Mouse (Mus musculus): ENCODE measurements around the gene Gm20716. TPM values are rescaled to one million over a fixed set of nuclear protein-coding genes. Genes with fewer than 3 reads are reported as not detected.

Gene Gm20716
- polyA plus RNA-seq, 1 experiment from 2014 or later: 23.1 TPM

- DNase-seq (no peak), ATAC-seq (ENCODE audit: insufficient read depth) (peak; percentile 10; the same call in 1 of the 2 replicates)
- no peaks in the 10 kb centered on the region for H3K9me3 ChIP-seq (ENCODE audit: low read depth, low read length)
- no peaks in the 10 kb centered on the region for H3K27me3 ChIP-seq (ENCODE audit: insufficient read depth, low read length)
- H3K27ac ChIP-seq (ENCODE audit: low read depth): peak overlapping the region; percentile 99
- H3K9ac ChIP-seq: peak overlapping the region; percentile 100
- H3K4me3 ChIP-seq (ENCODE audit: low read depth, low read length): peak overlapping the region; percentile 98
- H3K4me2 ChIP-seq: peak overlapping the region; percentile 82
- peaks cover 8% of the 10 kb centered on the region; the same call in 1 of the 2 replicates for H3K4me1 ChIP-seq (ENCODE audit: insufficient read depth)
- WGBS: under 1% methylated on average over 48 of the region's 49 CpGs
- no peak for TF ChIP-seq CTCF (IDR thresholded peaks at IDR 0.05; ENCODE audit: low read depth)
- H3K36me3 ChIP-seq (ENCODE audit: insufficient read depth): peaks cover 52% of the 10 kb centered on the region
Observed at GRCm38 (mm10) chr2:168205681-168206631, 24.2 kb downstream of the Gm20716 start.

DNA sequence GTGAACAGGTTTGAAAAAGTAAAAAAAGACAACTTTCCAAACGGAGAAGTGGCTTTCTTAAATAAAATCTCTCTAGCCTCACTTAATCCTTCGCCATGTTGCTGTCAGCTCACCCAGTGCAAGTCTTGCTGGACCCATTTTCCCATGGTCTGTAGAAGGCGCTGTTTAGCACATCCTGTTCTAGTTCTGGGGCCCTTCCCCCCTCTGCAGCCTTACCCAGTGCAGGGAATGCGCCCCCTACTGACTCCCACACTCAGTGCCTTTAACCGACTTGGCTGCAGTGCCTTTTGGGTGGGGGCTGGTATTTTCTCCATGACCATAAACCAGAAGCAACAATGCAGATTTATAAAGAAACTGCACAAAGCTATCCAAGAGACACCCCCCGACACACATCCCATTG lies 24.9 kb downstream of the Gm20716 start:
- Histone ChIP-seq H3K27ac (ENCODE audit: low read depth) (peak overlapping the region; percentile 99; the same call in 1 of the 2 replicates), H3K9ac (peak overlapping the region; percentile 100), H3K36me3 (ENCODE audit: insufficient read depth) (peaks cover 47% of the 10 kb centered on the region), H3K4me2 (peak overlapping the region; percentile 82), H3K4me1 (ENCODE audit: insufficient read depth) (peaks cover 8% of the 10 kb centered on the region; the same call in 1 of the 2 replicates), H3K4me3 (ENCODE audit: low read depth, low read length) (peak overlapping the region; percentile 98), H3K27me3 (ENCODE audit: insufficient read depth, low read length) (no peaks in the 10 kb centered on the region), H3K9me3 (ENCODE audit: low read depth, low read length) (no peaks in the 10 kb centered on the region)
- ATAC-seq (ENCODE audit: insufficient read depth): peak; percentile 25
- 3% methylated on average over 6 of the region's 6 CpGs for WGBS
- peak; percentile 99 for TF ChIP-seq CTCF (IDR thresholded peaks at IDR 0.05; ENCODE audit: low read depth)
- DNase-seq: peak; percentile 96

DNA sequence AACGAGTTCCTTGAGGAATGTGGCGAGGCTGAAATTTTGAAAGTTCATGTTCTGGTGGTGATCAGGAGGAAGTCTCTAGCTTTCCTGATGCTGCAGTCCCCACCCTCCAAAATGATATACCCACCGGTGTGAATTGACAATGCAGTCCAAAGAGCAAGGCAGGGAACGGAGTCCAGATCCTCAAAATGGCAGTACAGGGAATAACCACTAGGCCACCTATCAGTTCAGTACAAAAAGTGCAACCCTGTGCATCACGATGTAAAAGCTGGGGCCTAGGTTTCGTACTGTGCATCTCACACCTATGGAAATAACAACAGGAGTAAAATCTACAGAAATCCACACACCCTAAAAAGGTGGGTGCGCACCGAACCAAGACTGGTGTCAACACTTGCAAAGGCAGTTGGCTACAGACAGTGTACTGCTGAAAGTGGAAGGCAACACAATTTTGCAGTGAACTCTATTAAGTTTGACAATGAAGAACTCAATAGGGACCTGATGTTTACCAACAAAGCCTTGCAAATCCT lies 25.6 kb downstream of the Gm20716 start:
- H3K9me3 ChIP-seq (ENCODE audit: low read depth, low read length): no peaks in the 10 kb centered on the region
- DNase-seq: no peak
- peak overlapping the region; percentile 100; the same call in 1 of the 2 replicates for H3K9ac ChIP-seq
- ATAC-seq (ENCODE audit: insufficient read depth): no peak
- H3K4me1 ChIP-seq (ENCODE audit: insufficient read depth): peaks cover 8% of the 10 kb centered on the region
- peak overlapping the region; percentile 98 for H3K4me3 ChIP-seq (ENCODE audit: low read depth, low read length)
- H3K36me3 ChIP-seq (ENCODE audit: insufficient read depth): peaks cover 42% of the 10 kb centered on the region
- no peak overlapping the region for H3K27ac ChIP-seq (ENCODE audit: low read depth)
- 73% methylated on average over 8 of the region's 8 CpGs for WGBS
- H3K4me2 ChIP-seq: peak overlapping the region; percentile 82
- peak; percentile 36 for TF ChIP-seq CTCF (IDR thresholded peaks at IDR 0.05; ENCODE audit: low read depth)
- no peaks in the 10 kb centered on the region for H3K27me3 ChIP-seq (ENCODE audit: insufficient read depth, low read length)

GRCm38 (mm10) chr2:168200014-168200691 lies 30.0 kb downstream of the Gm20716 start:
- DNase-seq (no peak), ATAC-seq (ENCODE audit: insufficient read depth) (no peak)
- no peak for TF ChIP-seq CTCF (IDR thresholded peaks at IDR 0.05; ENCODE audit: low read depth)
- H3K27me3 ChIP-seq (ENCODE audit: insufficient read depth, low read length): no peaks in the 10 kb centered on the region
- H3K4me2 ChIP-seq: no peak overlapping the region
- H3K9me3 ChIP-seq (ENCODE audit: low read depth, low read length): no peaks in the 10 kb centered on the region
- H3K4me3 ChIP-seq (ENCODE audit: low read depth, low read length): no peak overlapping the region
- H3K36me3 ChIP-seq (ENCODE audit: insufficient read depth): peaks cover 61% of the 10 kb centered on the region
- H3K4me1 ChIP-seq (ENCODE audit: insufficient read depth): peaks cover 10% of the 10 kb centered on the region; the same call in 1 of the 2 replicates
- 66% methylated on average over 4 of the region's 5 CpGs for WGBS
- no peak overlapping the region for H3K9ac ChIP-seq
- no peak overlapping the region for H3K27ac ChIP-seq (ENCODE audit: low read depth)

- Histone ChIP-seq H3K4me1 (ENCODE audit: insufficient read depth) (peaks cover 6% of the 10 kb centered on the region; the same call in 1 of the 2 replicates), H3K9ac (no peak overlapping the region), H3K4me3 (ENCODE audit: low read depth, low read length) (no peak overlapping the region), H3K27me3 (ENCODE audit: insufficient read depth, low read length) (no peaks in the 10 kb centered on the region), H3K4me2 (peak overlapping the region; percentile 25; the same call in 1 of the 2 replicates), H3K36me3 (ENCODE audit: insufficient read depth) (peaks cover 58% of the 10 kb centered on the region), H3K27ac (ENCODE audit: low read depth) (no peak overlapping the region), H3K9me3 (ENCODE audit: low read depth, low read length) (no peaks in the 10 kb centered on the region)
- ATAC-seq (ENCODE audit: insufficient read depth) (no peak), DNase-seq (no peak)
- WGBS: 86% methylated on average over 4 of the region's 4 CpGs
- TF ChIP-seq CTCF (IDR thresholded peaks at IDR 0.05; ENCODE audit: low read depth): no peak
Observed at GRCm38 (mm10) chr2:168199476-168199875, 30.7 kb downstream of the Gm20716 start.

DNA sequence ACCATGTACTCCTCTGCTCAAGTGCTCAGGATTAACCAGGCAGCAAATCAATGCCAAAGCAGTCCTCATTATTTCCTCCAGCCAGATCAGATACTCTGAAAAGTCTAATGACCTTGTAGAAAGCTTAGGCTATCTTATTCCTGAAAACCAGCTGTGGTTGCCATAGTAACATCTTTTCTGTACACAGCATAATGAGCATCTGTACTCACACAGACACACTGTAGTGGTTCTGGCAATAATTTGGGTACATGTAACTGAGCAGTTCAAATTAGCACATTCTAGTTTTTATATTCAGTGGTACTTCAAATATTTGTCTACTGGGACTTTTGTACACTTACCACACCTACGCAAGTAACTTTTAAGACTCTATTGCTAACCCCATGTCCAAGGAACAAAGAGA lies 31.7 kb downstream of the Gm20716 start:
- Histone ChIP-seq H3K4me3 (ENCODE audit: low read depth, low read length) (no peak overlapping the region), H3K27ac (ENCODE audit: low read depth) (no peak overlapping the region), H3K36me3 (ENCODE audit: insufficient read depth) (peaks cover 55% of the 10 kb centered on the region), H3K4me2 (no peak overlapping the region; the same call in 1 of the 2 replicates), H3K9me3 (ENCODE audit: low read depth, low read length) (no peaks in the 10 kb centered on the region), H3K27me3 (ENCODE audit: insufficient read depth, low read length) (no peaks in the 10 kb centered on the region), H3K4me1 (ENCODE audit: insufficient read depth) (peaks cover 6% of the 10 kb centered on the region; the same call in 1 of the 2 replicates), H3K9ac (no peak overlapping the region)
- no peak for DNase-seq
- ATAC-seq (ENCODE audit: insufficient read depth): no peak
- TF ChIP-seq CTCF (IDR thresholded peaks at IDR 0.05; ENCODE audit: low read depth): no peak
- WGBS: 73% methylated on average over 1 of the region's 1 CpGs

Data from lung, embryonic 14.5 days (tissue).